Mouse (Mus musculus): ENCODE results near the gene Frem1.

Frem1 gene

DNA sequence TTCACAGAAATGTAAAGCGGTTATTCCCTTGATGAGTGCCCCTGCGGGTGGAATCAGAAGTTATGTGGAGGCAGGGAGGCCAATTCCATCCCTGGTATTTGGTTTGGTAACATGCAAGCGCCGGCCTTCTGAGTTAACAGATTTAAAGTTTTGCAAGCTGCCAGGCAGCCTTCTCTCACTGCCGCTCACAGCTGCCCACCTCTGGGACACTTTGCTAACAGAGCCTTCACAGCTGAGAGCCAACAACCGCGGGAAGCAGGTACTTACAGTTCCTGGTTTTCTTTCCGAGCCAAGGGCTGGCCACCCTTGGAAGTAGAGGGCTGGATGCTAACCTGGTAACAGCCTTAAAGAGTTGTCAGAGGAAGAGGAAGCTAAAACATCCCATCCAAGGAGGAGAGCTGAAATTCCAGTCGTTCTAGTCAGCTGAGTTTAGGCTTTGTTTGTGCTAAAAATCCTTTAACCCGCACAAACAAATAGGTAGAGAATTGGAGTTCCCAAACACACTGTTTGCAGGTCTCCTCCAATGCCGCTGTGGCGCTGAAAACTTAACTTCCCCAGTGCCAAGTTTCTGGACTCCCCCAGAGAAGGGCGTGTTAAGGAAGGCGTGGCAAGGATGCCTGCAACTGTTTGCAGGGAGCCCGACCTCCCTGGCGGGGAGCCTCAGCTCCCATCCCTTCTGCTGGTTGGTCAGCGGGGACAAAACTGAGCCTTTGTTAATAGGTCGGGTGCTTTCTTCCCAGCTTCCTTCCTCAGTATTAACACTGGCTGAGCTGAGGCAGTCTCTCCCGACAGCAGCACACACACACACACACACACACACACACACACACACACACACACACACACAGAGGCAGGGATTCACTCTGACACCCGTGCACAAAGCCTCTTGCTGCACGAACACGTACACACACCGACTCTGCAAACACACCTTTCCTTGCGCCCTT, at the start of gene Frem1:
Frem1 (minus strand) TSS at position 706 of the 944 bp plus-strand sequence.
- no peak for DNase-seq (ENCODE audit: low spot score in 2 of 2)

DNA sequence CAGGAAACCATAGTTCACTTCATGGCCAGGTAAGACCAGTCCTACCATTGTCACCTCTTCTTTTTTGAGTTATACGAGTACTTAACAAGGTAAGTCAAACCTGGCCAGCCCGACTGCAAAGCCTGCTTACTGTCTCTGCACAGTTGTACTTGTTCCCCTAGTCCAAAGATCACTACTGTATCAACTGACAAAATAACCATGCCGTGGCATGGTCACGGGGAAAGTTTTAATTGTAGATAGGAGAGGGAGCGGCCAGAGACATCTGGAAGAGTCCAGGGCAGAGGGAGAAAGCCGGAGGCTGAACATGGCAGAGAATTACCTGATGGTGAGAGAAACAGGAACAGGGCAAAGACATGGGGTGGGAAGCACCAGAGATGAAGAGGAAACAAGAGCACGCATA, 46.9 kb upstream of the Frem1 start:
- no peak for DNase-seq (ENCODE audit: low spot score in 2 of 2)

DNA sequence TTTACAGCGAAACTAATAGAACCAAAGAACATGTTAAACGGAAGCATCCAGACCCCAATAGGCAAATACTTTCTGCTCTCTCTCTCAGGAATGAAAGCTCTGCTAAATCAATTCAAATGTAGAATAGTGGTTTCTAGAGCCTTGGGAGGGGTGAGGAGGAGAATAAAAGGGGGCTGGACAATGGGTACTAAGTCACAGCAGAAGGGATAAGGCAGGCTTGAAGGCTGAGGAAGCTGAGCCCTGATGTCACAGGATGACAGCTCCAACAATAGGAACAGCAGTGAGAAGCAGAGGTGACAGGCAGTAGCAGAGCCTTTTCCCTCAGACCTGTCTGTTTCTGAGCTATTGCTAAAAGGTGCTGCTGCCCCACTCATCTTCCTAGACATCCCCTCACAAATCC, 41.8 kb upstream of the Frem1 start:
- no peak for DNase-seq (ENCODE audit: low spot score in 2 of 2)

DNA sequence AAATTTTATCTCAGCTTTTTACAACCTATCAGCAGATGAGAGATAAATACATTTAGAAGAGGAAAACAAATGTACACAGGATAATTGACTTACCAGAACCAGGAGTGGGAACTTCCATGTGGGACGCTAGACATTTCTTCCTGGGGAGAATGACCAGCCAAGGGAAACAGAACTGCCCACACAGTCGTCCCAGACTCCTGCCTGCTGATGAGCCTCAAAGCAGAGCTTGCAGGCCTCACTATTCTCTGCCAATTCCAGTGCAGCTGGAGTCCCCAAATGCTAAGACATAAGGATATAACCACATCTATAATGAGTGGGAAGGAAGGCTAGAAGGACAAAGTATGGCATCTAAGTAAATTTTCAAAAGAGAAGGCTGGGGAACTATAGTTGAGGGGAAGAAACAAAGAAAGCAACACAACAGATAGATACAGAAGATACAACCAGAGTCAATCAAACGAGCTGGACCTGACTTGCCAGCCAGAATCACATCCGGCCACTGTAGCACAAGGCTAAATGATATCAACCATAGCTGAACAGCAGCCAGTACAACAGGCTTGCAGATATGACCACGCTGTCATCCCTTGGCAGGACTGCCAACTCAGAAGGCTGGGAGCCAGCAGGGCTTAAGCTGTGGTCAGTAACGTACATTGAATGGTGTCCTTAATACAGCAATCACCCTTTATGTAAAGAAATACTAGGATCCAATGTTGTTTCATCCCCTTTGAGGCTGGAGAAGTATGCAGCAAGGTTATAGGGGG, 38.7 kb upstream of the Frem1 start:
- peak in 1 of 2 experiments; percentile 8 for DNase-seq (ENCODE audit: low spot score in 2 of 2)

DNA sequence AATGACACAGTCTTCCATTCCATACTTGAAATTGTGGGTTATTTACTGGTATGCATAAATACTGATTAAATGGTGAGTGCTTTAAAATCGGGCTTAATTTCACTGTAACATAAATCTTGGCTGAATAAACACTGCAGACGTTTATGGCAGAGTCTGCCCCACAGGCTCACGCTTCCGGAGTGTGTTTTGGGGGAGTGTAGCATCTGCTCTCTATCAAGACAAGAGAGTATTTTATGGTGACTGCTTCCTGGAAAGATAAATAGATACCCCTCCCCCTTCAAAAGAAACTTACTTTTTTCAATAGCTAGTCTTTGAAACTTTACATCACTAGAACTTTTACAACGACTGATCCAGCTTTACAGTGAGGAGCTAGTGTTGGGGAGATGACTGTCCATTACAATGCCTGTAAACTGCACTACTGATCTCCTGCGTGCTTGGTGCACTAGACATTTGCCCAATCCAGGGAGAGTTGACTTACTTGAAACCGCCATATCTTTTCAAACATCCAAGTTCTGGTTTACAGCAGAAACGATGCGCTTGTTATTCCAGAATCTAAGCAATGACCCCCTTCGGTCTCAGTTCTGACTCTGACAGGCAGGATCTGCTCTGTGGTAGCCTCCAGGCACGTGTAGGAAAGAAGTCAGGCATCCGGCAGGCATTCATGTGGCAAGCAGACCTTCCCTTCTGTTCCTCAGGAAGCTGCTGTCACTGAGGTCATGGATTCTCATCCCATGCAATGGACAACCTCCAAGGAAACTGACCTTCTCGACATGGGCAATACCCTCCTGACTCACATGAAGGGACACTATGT, 28.4 kb upstream of the Frem1 start:
- no peak for DNase-seq (ENCODE audit: low spot score in 2 of 2)

DNA sequence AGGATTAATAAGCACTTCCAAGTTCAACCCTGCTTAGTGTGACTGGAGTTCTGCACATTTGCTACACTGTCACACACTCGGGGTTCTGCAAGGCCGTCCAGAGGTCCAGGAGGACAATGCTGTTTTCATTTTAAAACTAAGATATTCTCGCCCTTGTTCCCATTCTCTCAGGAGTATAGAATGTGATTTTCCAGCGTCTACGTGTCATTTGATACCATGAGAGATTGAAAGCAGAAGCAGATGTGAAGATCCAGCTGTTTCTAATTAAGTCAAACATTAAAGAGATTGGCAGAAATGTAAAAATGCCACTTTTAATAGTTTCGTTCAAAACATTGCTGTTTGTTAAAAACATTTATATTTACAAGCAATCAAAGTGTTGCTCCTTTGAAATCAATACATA, 12.1 kb upstream of the Frem1 start:
- no peak for DNase-seq (ENCODE audit: low spot score in 2 of 2)

DNA sequence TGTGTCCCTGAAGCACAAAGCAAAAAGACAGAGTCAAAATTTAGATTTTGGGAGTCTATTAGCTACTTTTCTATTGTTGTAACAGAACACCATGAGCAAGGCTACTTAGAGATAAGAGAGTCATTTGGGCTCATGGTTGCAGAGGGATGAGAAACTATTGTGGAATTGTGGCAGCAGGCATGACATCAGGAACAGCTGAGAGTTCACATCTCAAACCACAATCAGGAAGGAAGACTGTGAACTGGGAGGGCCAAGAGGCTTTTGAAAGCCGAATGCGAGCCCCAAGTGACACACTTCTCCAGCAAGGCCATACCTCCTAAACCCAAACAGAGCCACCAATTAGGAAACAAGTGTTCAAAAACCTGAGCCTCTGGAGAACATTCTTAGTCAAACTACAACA, 9.4 kb upstream of the Frem1 start:
- DNase-seq (ENCODE audit: low spot score in 2 of 2), result no peak

DNA sequence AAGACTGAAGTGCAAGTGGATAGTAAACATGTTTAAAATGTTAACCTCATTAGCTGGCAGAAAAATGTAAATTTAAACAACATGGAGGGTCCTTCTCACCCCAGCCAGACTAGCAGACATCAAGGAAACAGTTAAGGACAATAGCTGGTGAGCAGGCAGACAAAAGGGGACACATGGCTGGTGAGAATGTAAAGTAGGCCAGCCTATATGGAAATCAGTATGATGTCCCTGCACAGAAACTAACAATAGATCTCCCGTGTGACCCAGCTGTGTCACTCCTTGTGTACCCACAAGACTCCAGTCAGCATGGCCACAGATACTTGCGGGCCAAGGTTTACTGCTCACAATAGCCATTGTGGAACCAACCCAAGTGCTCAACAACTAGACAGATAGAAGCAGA, 6.5 kb upstream of the Frem1 start:
- DNase-seq (ENCODE audit: low spot score in 2 of 2), result no peak

DNA sequence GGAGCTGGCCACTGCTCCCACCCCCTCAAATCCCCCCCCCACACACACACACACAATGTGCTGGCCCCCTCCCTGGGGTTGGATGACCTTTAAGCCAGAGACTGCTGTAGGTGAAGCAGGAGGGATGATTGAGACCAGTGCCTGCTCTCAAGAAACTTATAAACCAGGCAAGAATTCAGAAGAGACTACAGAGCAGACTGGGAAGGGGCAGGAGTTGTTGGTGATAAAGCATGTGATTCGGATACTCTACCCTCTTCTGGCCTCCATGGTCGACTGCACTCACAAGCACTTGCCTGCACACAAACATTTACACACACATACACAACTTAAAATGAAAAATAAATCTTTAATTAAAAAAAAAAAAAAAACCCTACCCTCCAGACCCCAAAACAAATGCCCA, 6.0 kb upstream of the Frem1 start:
- DNase-seq (ENCODE audit: low spot score in 2 of 2), result no peak

DNA sequence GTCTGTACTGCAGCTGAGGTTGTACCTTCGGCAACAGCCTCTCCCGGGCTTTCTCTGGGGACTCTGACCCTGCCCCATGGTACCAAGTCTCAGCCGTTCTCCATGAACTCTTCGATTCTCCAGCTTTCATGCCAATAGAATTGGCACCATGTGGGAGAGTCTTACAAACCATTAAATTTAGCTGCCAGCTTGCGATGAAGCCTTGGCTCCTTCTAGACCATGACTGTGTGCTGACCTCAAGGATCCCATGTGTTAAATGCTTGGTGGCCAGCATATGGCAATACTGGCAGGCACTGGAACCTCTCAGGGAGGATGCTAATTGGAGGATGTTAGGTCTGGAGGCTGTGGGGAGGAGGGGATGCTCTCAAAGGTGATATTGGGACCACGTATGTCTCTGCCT, 4.4 kb upstream of the Frem1 start:
- DNase-seq (ENCODE audit: low spot score in 2 of 2), result no peak

DNA sequence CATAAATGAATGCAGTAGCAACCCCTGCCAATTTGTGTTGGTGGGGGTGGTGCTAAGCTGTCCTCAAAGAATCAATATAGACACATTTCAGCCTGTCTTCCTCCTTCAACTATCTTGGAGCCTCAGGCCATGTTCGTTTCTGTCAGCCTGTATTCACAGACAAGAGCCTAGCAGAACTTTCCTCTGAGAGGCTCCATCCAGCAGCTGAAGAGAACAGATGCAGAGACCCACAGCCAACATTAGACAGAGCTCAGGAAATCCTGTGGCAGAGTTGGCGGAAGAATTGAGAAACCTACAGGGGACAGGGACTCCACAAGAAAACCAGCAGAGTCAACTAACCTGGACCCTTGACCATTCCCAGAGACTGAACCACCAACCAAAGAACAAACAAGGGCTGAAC, 3.3 kb upstream of the Frem1 start:
- DNase-seq (ENCODE audit: low spot score in 2 of 2), result no peak

DNA sequence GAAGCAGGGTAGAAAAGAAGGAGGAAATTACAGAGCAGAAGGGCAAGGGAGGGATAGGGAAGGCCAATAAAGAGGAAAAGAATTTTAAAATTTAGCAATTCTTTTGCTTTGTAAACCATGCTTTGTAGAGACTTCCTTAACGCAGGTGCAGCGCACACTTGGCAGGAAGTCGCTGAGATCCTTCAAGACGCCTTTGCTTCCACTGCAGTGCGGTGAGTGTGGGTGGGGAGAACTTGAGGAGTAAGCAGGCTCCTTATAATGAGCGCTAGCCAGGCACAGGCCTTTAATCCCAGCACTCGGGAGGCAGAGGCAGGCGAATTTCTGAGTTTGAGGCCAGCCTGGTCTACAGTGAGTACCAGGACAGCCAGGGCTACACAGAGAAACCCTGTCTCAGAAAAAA, 1.1 kb upstream of the Frem1 start:
- no peak for DNase-seq (ENCODE audit: low spot score in 2 of 2)

DNA sequence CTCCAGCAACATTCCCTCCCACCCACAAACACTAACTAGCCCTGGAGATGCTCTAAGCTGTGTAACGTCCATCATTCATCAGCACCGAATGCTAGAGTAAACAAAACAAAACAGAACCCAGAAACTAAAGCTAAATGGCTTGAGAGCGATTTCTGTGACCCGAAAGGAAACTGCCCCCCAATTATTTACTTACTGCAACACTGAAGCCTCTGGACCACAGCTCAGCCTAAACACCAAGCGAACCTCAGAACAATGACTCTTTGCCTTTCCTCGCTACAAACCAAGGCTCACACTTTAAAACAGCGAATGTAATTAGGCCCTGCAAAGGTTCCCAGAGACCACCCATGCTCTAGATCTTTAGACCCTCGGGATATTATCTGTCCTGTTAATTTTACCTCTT, 963 bp downstream of the Frem1 start:
- DNase-seq (ENCODE audit: low spot score in 2 of 2), result no peak

DNA sequence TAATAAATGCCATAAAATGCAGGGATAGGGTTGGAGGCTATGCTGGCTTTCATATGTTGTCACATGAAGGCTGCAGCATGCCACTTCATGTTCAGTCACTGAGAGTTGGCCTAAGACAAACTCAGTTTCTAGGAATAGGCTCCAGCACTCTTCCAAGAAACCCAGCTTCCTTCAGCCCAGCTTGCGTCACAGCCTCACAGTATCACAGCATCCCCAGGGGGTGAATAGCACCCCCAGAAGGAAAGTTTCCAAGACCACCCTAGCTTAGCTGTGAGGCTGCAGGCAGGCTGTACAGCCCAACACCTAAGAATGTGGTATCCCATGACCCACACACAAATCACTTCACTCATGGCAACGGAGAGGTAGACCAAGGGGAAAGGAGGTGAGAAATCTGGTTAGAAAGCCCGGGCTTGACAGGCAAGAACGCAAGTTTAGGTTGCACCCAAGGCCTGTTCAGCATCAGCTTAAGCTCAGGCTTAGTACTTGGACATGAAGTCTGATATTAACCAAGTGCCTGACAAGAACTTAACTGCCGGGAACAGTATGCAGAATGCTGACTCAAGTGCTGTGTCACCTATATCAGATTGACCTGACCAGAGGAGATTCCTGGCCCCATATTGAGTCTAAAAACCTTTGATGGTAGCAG, 1.9 kb downstream of the Frem1 start:
- no peak for DNase-seq (ENCODE audit: low spot score in 2 of 2)

DNA sequence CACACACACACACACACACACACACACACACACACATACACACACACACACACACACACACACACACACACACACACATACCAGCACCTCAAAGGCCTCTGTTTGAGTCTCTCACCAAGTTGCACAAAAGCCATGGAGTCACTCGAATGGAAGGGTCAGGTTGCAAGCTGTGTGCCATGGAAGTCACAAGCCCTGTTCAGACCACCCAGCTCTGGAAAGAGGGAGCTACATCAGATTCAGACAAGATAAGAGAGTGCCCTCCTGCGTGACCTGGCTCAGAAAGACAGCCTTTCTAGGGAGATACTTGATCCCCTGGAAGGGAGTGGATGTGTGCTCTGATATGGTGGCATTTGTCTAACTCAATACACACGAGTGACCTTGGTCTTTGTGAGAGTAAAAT, 2.9 kb downstream of the Frem1 start:
- no peak for DNase-seq (ENCODE audit: low spot score in 2 of 2)

DNA sequence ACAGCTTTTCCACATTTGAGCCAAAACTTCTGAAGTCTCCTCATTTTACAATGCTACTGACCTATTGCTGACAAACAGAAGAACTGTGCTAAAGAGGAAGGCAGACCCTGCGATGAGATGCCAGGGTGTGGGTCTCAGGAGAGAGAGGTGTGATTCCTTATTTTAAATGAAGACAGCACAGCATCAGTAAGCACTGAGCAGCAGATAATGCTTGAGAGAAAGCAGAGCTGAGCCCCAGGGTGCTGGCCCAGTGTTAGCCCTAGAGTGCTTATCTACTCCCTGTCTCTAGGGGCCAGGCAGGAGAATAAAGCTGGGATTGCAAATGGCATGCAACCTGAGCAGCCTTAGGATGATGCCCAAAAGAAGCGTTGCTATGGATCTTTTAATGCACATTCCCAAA, 3.6 kb downstream of the Frem1 start:
- DNase-seq (ENCODE audit: low spot score in 2 of 2), result no peak

DNA sequence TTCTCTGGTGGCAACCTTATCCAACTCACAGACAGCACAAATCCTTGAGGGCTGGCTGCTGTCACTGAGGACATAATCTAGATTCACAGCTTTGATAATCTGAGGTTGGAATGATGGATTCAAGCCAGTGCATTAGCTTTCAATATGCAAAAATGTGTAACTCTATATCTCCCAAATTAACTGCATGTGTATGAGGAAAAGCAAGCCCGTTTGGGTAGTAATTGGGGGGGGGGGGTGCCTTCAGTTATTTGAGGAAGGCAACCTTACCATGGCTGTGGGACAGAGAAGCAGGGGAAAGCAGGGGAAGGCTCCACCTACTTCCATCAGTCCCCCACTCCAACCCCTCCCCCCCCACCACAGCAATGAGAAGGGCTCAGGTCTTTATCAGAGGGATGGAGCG, 5.3 kb downstream of the Frem1 start:
- DNase-seq (ENCODE audit: low spot score in 2 of 2), result no peak

DNA sequence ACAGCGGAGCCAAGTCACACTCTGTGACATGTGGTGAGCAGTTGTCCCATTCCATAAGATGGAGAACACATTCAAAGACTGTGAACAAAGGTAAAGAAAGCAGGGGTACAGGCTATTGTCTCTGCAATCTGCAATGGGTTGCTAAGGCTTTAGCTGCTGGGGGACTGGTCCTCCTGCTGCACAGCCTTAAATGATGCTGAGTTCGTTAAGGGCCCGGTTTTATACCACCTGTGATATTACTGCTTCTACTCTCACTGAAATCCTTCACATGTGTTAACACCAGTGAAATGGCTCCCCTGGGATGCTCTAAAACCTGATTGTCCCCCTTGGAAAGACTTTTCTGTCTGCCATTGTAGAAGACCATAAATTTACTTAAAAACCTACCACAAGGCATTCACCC, 6.1 kb downstream of the Frem1 start:
- DNase-seq (ENCODE audit: low spot score in 2 of 2), result no peak

DNA sequence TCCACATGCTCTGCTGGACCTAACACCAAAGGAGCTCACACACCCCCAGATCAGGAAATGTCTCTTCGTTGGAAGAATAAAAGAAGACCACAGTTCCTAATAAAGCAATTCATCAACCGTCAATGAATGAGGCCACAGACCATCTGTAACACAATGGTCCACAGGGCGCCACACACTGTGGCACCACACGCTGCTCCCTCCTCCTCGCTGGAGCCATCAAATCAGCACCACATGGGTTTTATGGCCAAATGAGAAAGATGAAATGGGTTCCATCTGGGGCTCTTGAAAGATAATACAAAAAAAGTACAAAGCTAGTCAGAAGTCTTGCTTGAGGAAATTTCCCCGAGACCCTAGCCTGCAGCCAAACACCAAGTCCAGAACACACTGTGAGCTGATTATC, 6.9 kb downstream of the Frem1 start:
- DNase-seq (ENCODE audit: low spot score in 2 of 2), result no peak

DNA sequence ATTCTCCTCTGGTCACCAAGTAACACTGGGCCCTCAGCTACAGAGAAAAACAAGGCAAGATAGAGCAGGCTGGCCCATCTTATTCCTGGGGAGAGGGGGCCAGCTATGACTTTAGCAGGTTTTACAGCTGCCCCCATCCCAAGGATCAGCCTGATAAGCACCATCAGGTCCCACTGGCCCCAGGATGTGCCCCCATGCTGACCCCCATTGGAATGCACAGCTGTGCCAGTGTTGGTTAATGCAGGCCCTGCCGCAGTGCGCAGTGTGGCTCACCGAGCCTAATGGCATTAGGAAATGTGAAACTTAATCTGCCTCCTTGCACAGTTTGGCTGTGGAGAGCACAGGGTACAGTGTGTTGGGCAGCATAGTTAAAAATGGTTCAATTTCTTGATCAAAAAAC, 11.4 kb downstream of the Frem1 start:
- no peak for DNase-seq (ENCODE audit: low spot score in 2 of 2)

DNA sequence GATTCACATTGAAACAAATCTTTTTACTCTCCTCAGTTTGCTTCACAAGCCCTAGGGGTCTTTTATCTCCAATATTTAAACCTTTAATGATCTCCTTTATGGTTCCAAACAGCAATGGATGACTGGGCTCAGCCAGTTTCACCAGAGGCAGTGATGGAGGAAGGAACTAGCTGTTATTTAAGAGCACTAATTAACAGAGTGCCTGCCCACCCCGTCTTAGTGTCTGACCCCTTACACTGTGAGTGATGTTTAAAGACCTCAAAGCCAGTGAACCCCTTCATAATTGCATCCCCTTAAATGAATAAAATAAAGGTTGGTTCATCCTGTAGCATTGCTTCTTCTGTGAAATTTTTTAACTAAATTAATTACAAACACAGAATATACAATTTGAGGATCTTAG, 19.4 kb downstream of the Frem1 start:
- DNase-seq (ENCODE audit: low spot score in 2 of 2), result no peak

DNA sequence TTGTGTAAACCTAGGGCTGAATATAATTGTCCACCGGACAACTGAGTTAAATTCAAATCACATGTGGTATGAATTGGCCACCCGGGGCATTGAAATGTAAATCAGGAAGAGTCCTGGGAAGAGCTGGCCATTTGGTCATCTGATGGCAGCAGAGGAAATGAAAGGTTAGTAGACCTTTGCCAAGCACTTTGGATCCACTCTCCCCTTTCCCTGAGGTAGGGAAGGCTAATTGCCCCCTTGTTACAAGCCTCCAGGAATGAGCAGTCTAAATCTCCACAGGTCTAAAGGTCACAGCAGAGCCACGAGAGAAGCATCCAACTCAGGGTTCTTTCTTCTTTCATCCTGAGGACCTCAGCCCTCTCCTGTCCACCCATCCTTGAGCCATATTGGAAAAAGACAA, 20.5 kb downstream of the Frem1 start:
- no peak for DNase-seq (ENCODE audit: low spot score in 2 of 2)
